Mouse (Mus musculus): ENCODE data around the gene Cdhr3.

DNA sequence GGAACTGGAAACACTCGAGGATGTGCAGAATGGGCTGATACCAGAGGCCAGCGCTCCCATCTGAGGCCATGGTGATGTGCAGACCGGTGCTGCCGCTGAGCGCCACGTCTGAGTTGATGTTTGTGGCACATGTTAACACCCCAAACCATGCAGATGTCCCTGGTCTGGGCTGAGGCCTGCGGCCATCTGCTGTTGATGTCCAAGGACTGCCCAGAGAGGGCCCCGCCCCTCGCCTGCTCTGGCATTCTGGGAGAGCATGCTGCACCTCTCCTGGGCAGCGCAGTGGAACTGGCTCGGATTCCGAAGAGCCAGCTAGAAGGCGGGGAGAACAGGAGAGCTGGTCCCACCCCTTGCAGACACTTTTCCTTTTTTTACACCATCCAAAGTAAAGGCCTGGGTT, 64.0 kb downstream of the Cdhr3 start:
- TF ChIP-seq CTCF (IDR thresholded peaks at IDR 0.05; ENCODE audit: low read depth): no peak
- TF ChIP-seq EP300 (IDR thresholded peaks at IDR 0.05; ENCODE audit: low read depth): no peak

All from liver, embryonic 14.5 days (tissue).